Mouse (Mus musculus): ENCODE data around the gene Arhgef10l. TPM values are rescaled to one million over a fixed set of nuclear protein-coding genes. Genes with fewer than 3 reads are reported as not detected.

The Arhgef10l gene
- polyA plus RNA-seq, 1 experiment from 2014 or later, result 26.9 TPM

DNA sequence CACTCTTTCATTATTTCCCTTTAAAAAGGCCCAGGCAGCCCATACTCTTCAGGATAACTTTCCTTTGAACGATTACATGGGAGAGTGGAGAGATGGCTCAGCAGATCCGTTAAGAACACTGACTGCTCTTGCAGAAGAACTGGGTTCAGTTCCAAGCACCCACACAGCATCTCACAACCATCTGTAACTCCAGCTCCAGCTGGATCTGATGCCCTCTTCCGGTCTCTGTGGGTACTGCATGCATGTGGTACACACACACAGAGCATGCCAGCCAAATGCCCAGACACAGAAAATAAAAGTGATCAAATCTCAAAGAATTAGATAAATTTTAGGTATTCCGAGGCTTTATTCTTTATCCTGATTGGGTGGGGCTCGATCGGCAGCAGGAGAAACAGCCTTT is 115.1 kb downstream of the Arhgef10l start:
- H3K9ac ChIP-seq (replicated peaks), result no peak overlapping the region
- H3K4me1 ChIP-seq, result 0 out of 2 replicates have a peak, but pooled peaks cover 6% of the 10 kb centered on the region
- no peak overlapping the region for H3K4me3 ChIP-seq
- no peaks in the 10 kb centered on the region for H3K9me3 ChIP-seq
- no peak for ATAC-seq (replicated peaks)
- H3K27ac ChIP-seq (replicated peaks), result peak overlapping the region; percentile 29; the same call in 1 of the 2 replicates
- peaks cover 36% of the 10 kb centered on the region for H3K36me3 ChIP-seq
- WGBS, result 94% methylated on average over 6 of the region's 6 CpGs
- H3K27me3 ChIP-seq, result no peaks in the 10 kb centered on the region
- H3K4me2 ChIP-seq (replicated peaks), result no peak overlapping the region

DNA sequence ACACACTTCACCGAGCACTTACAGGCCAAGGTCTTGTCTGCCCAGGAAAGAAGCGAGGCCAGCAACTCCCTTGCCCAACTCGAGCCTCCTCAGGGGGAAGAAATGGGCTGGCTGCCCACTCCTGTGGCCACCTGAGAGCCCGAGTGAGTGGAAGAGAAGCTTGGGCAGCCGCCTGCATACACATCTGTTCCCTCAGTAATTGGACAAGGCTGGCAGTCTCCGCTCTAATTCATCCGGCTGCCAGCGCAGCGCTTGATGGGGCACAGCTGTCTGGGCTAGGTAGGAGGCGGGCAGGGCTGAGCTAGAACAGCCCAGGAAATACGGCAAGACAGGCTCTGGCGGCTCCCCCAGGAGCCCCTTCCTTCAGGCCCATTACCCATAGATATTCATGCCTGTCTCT is 115.8 kb downstream of the Arhgef10l start:
- peak overlapping the region; percentile 29 for H3K27ac ChIP-seq (replicated peaks)
- H3K9ac ChIP-seq (replicated peaks), result no peak overlapping the region
- 52% methylated on average over 12 of the region's 12 CpGs for WGBS

DNA sequence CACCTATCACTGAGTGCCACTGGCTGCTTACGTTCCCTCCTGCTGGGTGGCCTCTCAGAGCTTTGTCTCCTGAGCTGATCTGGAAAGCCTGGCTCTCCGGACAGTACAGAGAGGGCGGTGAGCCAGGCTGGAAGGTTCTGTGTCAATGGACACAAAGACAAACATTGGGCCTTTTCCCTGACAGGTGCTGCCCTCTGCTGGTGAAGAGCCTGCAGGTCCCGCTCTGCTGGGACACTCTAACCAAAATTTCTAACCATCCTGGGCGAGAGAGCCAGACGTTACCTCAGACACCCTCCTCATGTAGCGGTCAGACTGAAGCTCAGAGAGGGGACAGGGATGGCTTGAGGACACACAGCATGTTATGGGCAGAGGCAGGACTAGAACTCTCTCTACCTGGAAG is 118.3 kb downstream of the Arhgef10l start:
- Histone ChIP-seq H3K27ac (replicated peaks) (no peak overlapping the region), H3K27me3 (no peaks in the 10 kb centered on the region), H3K9ac (replicated peaks) (no peak overlapping the region), H3K4me2 (replicated peaks) (no peak overlapping the region), H3K9me3 (no peaks in the 10 kb centered on the region), H3K36me3 (peaks cover 40% of the 10 kb centered on the region), H3K4me1 (0 out of 2 replicates have a peak, but pooled peaks cover 6% of the 10 kb centered on the region), H3K4me3 (no peak overlapping the region)
- peak; percentile 51 for ATAC-seq (replicated peaks)
- 34% methylated on average over 7 of the region's 7 CpGs for WGBS

More for the DNA sequence above, 115.8 kb downstream of the Arhgef10l start:
- Histone ChIP-seq H3K4me1 (0 out of 2 replicates have a peak, but pooled peaks cover 6% of the 10 kb centered on the region), H3K9me3 (no peaks in the 10 kb centered on the region), H3K36me3 (peaks cover 34% of the 10 kb centered on the region), H3K4me3 (no peak overlapping the region), H3K27me3 (no peaks in the 10 kb centered on the region), H3K4me2 (replicated peaks) (no peak overlapping the region)
- ATAC-seq (replicated peaks), result 0 out of 2 replicates have a peak, but pooled peaks have one; percentile 36

DNA sequence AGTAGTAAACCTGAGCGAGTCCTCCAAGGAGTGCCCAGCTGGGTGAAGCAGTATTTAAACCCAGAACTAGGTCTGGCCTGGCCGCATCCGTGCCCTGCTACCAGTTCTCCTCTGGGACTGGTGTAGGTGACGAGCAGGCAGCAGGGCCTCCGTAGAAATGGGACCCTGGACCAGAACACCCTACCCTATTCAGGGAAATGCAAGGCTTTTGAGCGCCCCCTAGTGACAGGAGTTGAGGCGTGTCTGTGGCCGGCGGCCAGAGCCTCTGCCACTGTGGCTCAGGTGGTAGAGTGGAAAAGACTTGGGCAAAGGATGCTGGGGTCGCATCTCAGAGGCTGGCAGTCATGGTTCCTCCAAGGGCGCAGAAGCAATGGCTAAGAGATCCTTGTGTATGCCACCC is 126.7 kb downstream of the Arhgef10l start:
- H3K9me3 ChIP-seq, result no peaks in the 10 kb centered on the region
- no peaks in the 10 kb centered on the region for H3K27me3 ChIP-seq
- ATAC-seq (replicated peaks), result peak; percentile 71
- no peak overlapping the region for H3K4me3 ChIP-seq
- no peaks in the 10 kb centered on the region for H3K4me1 ChIP-seq
- peaks cover 24% of the 10 kb centered on the region for H3K36me3 ChIP-seq
- no peak overlapping the region for H3K9ac ChIP-seq (replicated peaks)
- 31% methylated on average over 11 of the region's 11 CpGs for WGBS
- no peak overlapping the region for H3K4me2 ChIP-seq (replicated peaks)
- H3K27ac ChIP-seq (replicated peaks), result no peak overlapping the region

DNA sequence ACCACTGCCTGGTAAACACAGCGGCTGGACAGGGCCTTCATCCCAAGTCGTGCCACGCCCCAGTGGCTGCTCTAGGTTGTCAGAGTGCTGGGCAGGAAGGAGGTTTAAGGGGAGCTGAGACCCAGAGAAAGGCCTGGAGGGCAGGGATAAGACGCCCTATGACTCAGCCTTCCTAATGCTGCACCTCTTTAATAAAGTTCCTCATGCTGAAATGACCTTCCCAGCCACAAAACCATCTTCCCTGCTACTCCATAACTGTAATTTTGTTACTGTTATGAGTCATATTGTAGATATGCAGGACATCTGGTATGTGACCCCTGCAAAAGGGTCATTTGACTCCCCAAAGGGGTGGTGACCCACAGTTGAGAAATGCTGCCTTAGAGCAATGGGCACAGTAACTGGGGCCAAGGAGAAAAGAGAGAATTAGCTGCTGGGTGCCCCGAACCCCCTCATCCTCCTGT is 128.2 kb downstream of the Arhgef10l start:
- 90% methylated on average over 5 of the region's 5 CpGs for WGBS
- no peak overlapping the region for H3K4me3 ChIP-seq
- peaks cover 10% of the 10 kb centered on the region for H3K4me1 ChIP-seq
- H3K27me3 ChIP-seq, result no peaks in the 10 kb centered on the region
- H3K27ac ChIP-seq (replicated peaks), result no peak overlapping the region
- H3K36me3 ChIP-seq, result peaks cover 12% of the 10 kb centered on the region; the same call in 1 of the 2 replicates
- no peak for ATAC-seq (replicated peaks)
- H3K9me3 ChIP-seq, result no peaks in the 10 kb centered on the region
- H3K9ac ChIP-seq (replicated peaks), result no peak overlapping the region
- no peak overlapping the region for H3K4me2 ChIP-seq (replicated peaks)

DNA sequence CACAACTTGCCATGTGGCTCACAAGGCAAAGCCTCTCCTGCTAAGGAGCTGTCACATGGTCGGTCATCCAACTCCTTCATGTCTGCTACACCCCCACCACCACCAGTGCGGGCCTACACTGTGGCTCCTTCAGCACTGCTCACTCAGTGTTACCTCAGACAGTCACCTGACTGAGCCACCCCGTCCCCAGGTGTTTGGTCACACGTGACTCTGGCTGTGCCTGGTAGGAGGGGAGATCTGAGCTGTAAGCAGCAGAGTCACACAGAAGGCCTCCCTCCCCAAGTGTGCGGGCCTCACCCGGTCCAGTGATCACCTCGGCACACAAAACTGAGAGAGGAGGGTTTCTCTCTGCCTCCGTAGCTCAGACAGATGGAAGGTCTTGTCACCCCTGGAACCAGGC is 130.5 kb downstream of the Arhgef10l start:
- Histone ChIP-seq H3K9ac (replicated peaks) (no peak overlapping the region), H3K36me3 (peaks cover 9% of the 10 kb centered on the region; the same call in 1 of the 2 replicates), H3K4me1 (peaks cover 19% of the 10 kb centered on the region), H3K4me3 (no peak overlapping the region), H3K4me2 (replicated peaks) (no peak overlapping the region), H3K27ac (replicated peaks) (no peak overlapping the region), H3K27me3 (no peaks in the 10 kb centered on the region), H3K9me3 (no peaks in the 10 kb centered on the region)
- 89% methylated on average over 8 of the region's 8 CpGs for WGBS
- no peak for ATAC-seq (replicated peaks)

DNA sequence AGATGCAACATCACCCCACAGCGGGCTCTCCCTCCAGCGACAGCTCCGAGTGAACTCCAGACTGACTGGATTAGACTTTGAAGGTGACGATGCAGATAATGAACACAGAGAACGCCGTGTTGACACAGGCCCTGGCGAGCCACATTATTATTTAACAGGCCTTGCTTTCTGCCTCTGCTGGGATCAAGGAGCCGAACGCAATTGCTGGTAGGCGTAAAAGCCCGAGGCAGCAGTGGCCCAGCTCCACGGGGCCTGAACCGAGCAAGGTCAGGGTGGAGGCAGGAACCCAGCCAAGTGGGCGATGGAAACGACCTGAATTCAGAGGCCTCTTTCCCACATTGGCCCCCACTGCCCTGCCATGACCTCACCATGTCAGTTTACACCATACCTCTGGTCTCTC is 133.5 kb downstream of the Arhgef10l start:
- ATAC-seq (replicated peaks), result no peak
- Histone ChIP-seq H3K4me3 (no peak overlapping the region), H3K36me3 (peaks cover 9% of the 10 kb centered on the region; the same call in 1 of the 2 replicates), H3K4me1 (peaks cover 31% of the 10 kb centered on the region), H3K9me3 (no peaks in the 10 kb centered on the region), H3K9ac (replicated peaks) (no peak overlapping the region), H3K4me2 (replicated peaks) (no peak overlapping the region), H3K27ac (replicated peaks) (peak overlapping the region; percentile 34; the same call in 1 of the 2 replicates), H3K27me3 (no peaks in the 10 kb centered on the region)
- 24% methylated on average over 15 of the region's 15 CpGs for WGBS

DNA sequence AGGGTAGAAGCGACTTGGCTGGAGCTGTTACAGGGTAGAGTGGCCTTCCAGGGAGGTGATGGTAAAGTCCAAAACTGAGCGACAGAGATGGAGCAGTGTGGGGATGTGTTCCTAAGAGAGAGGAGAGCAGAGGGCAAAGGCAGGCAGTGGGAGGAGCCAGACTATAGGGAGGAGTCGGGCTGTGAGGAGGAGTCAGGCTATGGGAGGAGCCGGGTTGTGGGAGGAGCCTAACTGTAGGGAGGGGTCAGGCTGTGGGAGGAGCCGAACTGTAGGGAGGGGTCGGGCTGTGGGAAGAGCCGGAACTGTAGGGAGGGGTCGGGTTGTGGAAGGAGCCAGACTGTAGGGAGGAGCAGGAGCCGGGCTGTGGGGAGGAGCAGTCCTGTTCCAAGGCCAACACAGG is 134.8 kb downstream of the Arhgef10l start:
- Histone ChIP-seq H3K36me3 (peaks cover 4% of the 10 kb centered on the region; the same call in 1 of the 2 replicates), H3K9me3 (no peaks in the 10 kb centered on the region), H3K4me2 (replicated peaks) (no peak overlapping the region), H3K27ac (replicated peaks) (no peak overlapping the region), H3K4me1 (peaks cover 31% of the 10 kb centered on the region), H3K9ac (replicated peaks) (no peak overlapping the region), H3K4me3 (no peak overlapping the region), H3K27me3 (no peaks in the 10 kb centered on the region)
- WGBS, result 44% methylated on average over 9 of the region's 9 CpGs
- ATAC-seq (replicated peaks), result no peak

DNA sequence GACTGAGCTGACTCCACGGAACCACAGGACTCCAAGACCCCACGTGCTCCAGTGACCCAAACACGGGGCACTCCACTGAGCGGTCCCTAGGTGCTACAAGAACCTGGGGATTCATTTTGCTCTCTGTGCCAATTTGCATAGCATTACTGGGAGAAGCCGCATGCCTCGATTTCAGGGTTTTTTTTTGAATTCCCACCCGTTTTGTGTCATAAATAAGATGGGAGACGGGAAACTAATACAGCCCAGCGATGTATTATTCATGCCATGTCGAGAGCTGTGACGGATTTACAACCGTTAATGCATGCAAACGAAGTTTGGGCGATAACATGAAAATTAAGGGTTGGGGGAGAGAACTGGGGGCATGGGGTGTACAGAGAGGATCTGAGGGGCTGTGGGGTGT is 136.1 kb downstream of the Arhgef10l start:
- H3K9me3 ChIP-seq, result no peaks in the 10 kb centered on the region
- 46% methylated on average over 14 of the region's 14 CpGs for WGBS
- no peak overlapping the region for H3K9ac ChIP-seq (replicated peaks)
- no peak overlapping the region for H3K4me3 ChIP-seq
- H3K4me1 ChIP-seq, result peaks cover 31% of the 10 kb centered on the region
- peaks cover 2% of the 10 kb centered on the region; the same call in 1 of the 2 replicates for H3K36me3 ChIP-seq
- H3K27me3 ChIP-seq, result no peaks in the 10 kb centered on the region
- ATAC-seq (replicated peaks), result no peak
- H3K27ac ChIP-seq (replicated peaks), result peak overlapping the region; percentile 41
- no peak overlapping the region for H3K4me2 ChIP-seq (replicated peaks)

DNA sequence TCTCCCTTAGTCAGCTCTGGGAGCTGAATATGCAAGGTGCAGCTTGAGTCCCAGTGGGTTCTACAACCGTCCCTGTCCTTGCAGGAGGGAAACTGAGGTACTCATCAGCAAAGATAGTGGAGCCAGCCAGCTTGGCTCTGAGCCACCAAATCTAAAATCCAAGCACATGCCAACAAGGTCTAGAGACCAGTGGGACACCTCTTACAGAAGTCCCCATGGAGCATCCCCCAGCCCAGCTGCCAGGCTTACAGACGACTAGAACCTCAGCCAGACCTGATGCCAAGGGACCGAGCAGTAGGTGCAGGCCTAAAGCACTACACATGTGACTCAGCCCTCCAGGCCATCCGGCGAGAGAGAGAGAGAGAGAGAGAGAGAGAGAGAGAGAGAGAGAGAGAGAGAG is 137.4 kb downstream of the Arhgef10l start:
- WGBS, result 77% methylated on average over 5 of the region's 5 CpGs
- Histone ChIP-seq H3K36me3 (no peaks in the 10 kb centered on the region), H3K9ac (replicated peaks) (no peak overlapping the region), H3K27ac (replicated peaks) (no peak overlapping the region), H3K4me1 (peaks cover 28% of the 10 kb centered on the region), H3K4me3 (no peak overlapping the region), H3K4me2 (replicated peaks) (no peak overlapping the region), H3K27me3 (no peaks in the 10 kb centered on the region), H3K9me3 (no peaks in the 10 kb centered on the region)
- ATAC-seq (replicated peaks), result no peak

DNA sequence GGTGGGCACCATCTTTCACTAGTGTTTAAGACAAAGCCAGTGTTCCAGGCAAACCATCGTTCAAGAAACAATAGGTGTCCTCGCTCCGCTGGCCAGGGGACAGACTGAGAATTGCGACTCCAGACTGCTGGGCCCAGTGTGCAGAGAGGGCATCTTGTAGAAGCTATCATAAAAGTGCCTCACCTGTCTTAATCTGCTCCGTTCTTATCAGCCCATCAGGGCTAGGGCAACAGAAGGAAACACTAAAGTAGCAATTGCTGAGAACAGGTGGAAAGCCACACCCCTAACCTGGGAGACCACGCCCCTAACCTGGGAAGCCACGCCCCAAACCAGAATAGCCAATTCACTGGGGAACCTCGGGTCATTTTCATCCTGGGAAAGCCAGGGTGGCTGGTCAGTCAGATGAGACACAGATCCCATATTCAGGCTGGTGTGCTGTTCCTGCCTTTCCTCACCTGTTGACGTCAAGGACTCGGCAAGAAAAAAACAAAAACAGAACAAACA is 140.1 kb downstream of the Arhgef10l start:
- WGBS, result 78% methylated on average over 10 of the region's 10 CpGs
- no peak for ATAC-seq (replicated peaks)
- H3K4me1 ChIP-seq, result peaks cover 14% of the 10 kb centered on the region

DNA sequence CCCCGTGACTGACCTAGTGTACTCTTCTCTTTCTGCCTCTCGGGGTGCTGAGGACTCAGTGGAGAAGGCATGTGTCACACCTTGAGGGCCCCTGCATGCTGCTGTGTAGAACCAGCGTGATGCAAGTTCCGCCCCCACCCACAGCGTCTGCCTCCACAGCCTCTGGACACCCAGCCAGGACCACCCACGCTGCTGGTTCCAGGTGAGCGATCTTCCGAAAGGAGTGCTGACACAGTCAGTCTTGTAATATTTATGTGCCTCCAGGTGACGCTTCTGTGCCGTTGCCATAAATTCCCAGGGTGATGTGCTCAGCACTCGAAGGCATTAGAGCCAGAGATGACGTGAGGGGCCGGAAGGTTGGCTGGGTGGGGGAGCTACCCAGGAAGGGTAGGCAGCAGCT is 140.9 kb downstream of the Arhgef10l start:
- peaks cover 3% of the 10 kb centered on the region; the same call in 1 of the 2 replicates for H3K36me3 ChIP-seq

More for the DNA sequence above, 140.1 kb downstream of the Arhgef10l start:
- Histone ChIP-seq H3K36me3 (no peaks in the 10 kb centered on the region), H3K27ac (replicated peaks) (no peak overlapping the region), H3K9me3 (no peaks in the 10 kb centered on the region), H3K9ac (replicated peaks) (no peak overlapping the region), H3K4me3 (no peak overlapping the region), H3K4me2 (replicated peaks) (no peak overlapping the region), H3K27me3 (no peaks in the 10 kb centered on the region)

DNA sequence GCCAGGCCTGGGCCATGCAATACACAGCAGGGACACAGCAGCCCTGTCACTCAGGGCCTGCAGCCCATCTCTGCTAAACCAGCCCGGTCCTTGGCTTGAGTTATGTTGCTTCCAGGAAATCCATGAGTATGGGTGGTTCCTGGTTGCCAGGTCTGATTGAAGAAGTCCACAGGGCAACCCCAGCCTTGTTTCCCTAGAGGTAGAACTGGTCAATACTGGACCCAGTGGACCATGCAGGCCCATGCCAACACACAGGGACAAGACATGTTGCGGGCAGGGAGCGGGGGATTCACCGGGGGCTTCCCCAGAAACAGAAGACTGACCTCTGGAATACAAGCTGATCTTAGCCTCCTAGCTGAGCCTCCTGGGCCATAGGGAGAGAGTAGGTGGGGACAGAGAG is 142.9 kb downstream of the Arhgef10l start:
- peaks cover 3% of the 10 kb centered on the region; the same call in 1 of the 2 replicates for H3K36me3 ChIP-seq
- no peaks in the 10 kb centered on the region for H3K4me1 ChIP-seq
- no peak overlapping the region for H3K27ac ChIP-seq (replicated peaks)
- no peak overlapping the region for H3K9ac ChIP-seq (replicated peaks)
- H3K27me3 ChIP-seq, result no peaks in the 10 kb centered on the region
- H3K9me3 ChIP-seq, result no peaks in the 10 kb centered on the region
- no peak overlapping the region for H3K4me2 ChIP-seq (replicated peaks)
- no peak for ATAC-seq (replicated peaks)
- WGBS, result 96% methylated on average over 4 of the region's 4 CpGs
- no peak overlapping the region for H3K4me3 ChIP-seq

More for the DNA sequence above, 140.9 kb downstream of the Arhgef10l start:
- Histone ChIP-seq H3K4me2 (replicated peaks) (no peak overlapping the region), H3K4me1 (peaks cover 8% of the 10 kb centered on the region), H3K9me3 (no peaks in the 10 kb centered on the region), H3K27ac (replicated peaks) (no peak overlapping the region), H3K27me3 (no peaks in the 10 kb centered on the region), H3K4me3 (no peak overlapping the region), H3K9ac (replicated peaks) (no peak overlapping the region)
- no peak for ATAC-seq (replicated peaks)
- 82% methylated on average over 13 of the region's 13 CpGs for WGBS
